Mouse (Mus musculus): Measurements from ENCODE around the gene Frmd4b.

Gene Frmd4b

DNA sequence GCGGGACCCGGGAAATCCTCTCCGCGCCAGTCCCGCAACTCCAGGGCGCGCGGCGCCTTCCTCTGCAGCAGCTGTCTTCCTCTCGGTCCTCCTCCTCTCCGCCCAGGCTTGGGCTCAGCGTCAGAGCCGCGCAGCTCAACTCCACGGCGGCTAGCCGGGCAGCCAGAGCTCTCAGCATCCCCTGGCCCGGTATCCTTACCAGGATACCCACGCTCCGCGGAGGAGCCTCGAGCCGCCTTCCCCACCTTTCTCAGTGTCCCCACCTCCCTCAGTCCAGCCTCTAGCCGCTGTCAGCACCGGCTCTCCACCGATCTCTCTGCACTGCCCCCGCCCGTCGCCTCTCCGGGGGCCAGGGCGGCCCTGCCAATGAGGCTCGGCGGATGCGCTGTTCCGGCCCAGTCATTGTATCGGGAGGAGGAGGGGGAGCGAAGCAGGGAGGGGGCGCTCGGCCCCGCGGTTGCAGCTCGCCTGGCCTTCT is at the start of gene Frmd4b:
TSS of gene Frmd4b (minus strand) at position 276 of the 478 bp plus-strand sequence.
- DNase-seq = no peak

DNA sequence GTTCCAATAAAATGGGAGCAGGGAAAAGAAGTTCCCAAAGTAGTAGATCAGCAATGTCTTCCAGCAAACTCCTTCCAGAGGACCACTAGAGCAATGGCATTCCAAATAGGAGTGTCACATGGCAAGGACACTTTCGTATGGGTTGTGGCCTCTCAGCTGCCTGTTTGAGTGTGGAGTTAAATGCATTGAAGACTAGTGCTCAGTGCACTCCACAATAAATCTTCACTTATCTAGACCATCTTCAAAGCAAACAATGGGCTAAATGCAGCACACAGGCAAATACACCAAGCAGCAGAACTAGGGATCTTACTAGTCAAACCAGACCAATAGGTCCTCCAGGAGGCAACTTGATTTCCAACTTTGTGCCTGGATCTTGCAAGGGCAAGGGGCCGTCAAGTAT is 49.1 kb upstream of the Frmd4b start:
- no peak for DNase-seq

DNA sequence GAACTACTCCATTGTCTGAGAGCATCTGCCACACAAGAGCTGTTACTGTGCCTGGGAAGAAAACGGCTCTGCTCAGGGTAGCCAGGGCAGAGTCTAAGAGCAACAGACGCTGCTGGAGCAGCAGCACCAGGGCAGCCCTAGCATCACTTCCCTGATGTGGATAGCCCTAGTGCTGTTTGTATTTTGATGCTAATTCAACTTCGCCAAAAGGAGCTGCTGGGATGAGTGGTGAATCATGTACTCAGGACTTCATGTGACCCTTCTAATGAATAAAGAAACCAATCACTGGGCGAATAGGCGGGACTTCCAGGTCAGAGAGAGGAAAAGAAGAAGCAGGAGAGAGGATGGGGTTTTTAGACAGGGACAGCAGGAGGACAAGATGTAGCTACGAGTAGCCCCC is 41.6 kb upstream of the Frmd4b start:
- no peak for DNase-seq

DNA sequence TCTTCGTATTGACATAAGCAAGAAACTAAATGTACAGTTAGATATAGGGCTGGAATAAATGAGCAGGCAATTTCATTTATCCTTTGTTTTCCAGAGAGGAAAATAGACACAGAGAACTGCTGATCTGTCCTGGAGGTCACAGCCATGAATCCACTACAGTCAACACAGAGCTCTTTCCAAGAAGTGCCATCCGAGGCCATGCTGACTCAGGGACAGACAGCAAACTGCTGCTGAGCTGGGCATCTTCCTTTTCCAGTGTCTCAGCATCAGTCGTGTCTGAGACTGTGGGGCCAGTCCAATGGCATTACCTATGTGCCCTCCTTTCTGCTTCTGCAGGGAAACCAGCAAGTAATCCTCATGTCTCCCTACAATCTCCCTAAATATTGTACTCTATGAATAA is 38.6 kb upstream of the Frmd4b start:
- DNase-seq = no peak

DNA sequence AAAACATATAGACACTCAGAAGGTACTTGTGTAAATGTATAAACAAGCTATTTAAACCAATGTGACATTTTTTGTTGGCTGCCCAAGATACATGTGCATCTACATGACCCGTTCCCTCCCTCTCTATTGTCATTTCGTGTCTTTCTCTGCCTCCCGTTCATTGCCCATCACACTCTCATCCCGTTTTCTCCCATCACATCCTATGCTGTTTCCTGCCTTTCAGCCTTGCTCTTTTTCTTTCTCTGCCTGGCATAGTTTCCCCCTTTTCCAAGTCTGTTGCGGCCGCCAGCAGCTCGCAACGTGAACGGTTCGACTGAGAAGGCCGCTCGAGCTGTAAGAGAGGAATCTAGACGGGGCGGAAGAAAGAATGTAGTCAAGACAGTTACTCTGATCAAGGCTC is 30.2 kb upstream of the Frmd4b start:
- no peak for DNase-seq

DNA sequence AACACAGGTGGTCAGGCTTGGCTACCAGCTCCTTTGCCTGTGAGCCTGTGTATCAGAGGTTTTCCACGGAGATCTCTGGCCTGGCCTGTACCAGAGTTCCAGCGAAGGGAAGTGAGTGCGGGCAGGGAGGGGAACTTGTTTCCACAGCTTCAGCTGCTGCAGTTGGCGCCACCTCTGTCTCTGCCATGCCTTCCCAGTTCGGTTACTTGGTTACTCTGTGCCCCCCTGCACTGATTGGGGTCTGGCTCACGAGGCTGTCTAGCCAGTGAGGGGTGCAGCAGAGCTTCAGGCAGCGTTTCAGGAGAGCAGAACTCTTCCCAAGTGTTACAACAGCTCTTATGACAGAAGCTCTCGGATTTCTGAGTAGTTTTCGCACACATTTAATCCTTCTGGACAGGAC is 6.0 kb upstream of the Frmd4b start:
- DNase-seq = no peak

DNA sequence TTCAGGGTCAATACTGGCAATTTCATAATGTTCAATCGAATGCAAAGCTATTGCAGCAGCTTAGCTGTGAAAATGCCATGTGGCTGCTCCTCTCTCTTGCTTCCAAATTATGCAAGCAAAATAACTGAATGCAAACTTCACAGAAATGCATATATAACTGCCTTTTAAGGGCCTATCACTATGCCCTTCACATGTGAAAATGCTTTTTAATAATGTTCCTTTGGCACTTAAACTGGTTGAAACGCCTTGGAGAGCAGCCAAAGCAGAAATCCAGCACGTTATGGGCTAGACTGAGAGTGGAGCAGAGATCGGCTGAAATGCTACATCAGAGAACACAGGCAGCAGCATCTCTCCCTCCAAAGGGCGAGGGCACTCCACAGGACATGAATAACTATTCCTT is 4.9 kb upstream of the Frmd4b start:
- DNase-seq = no peak

DNA sequence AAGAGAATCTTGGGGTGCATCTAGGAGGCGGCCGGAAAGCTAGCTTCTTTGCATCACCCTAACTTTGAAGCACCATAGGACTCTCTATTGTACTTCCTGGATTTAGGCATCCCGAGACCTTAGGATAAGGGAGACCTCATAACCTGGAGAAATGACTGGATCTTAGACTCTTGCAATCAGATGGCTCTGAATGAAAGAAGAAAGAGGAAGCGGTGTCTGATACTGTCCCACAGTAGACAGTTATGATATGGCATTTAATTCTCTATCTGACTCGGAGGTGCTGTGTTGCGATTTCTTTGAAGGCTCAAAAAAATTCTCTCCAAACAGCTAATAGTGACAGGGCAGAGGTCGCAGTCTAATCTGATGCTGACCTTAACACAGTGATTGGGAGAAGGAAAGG is 433 bp upstream of the Frmd4b start:
- DNase-seq = no peak

DNA sequence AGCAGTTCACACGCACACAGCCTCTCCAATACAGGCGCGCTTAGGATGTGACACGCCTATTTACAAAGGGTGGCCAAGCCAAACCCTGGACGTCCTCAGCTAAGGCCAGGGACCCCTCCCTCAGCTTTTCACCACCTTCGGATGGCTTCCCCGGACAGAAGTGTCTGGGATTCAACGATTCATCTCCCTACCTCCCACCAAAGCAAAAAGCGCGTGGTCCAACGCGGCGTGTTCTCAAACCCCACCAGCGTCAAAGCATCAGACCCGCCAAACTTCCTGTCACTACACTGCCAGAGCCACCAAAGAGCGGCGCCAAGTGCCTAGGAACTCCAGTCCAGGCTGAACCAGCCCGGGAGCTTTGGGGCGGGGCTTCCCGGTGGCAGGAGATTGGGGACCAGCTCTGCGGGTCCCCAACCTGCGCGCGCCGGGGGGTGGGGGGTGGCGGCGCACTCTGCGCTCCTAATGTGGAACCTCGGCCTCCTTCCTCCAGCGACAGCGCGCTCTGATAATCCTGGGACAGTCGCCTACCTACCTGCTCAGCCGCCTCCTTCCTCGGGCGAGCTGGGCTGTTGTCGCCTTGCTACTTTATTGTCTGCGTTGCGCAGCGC is 579 bp downstream of the Frmd4b start:
- DNase-seq = no peak

DNA sequence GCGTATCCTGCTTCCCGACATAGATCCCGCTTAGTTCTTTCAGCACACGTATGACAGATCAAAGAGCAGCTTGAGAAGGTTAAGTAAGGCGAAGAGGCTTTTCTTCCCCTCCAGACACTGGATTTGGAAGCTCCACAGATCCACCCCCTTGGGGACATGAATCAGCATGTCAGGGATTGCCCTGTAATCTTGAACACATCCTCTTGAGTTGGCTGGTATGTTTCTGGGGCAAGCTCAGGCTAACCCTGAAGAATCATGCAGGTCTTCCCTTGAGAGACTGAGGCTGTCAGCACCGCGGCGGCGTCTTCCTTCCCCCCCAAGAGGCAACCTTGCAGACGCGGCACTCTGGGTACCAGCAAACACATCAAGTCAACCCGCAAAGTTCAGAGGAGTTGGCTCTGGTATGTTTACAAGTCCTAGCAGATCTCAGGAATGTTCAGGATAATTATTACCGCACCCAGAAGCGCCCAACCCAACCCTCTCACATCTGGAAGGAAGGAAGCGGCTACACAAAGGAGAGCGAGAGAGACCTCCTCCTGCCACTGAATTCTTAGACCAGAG is 1.4 kb downstream of the Frmd4b start:
- no peak for DNase-seq

DNA sequence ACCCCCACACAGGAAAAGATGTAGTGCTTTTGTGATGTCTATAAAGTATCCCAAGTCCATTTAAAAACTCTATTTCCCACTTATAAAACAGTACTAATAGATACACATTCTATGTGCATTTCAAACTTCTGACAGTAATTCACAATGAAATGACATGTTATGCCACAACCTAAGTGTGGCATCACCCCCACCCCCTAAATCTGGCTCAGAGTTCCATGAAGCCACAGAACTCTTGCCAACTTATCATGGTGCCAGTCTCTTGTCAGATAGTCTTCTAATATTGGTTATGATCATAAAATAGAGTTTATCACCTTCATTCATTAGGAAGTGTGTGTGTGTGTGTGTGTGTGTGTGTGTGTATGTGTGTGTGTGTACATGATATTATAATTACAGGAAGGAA is 3.2 kb downstream of the Frmd4b start:
- DNase-seq = no peak

DNA sequence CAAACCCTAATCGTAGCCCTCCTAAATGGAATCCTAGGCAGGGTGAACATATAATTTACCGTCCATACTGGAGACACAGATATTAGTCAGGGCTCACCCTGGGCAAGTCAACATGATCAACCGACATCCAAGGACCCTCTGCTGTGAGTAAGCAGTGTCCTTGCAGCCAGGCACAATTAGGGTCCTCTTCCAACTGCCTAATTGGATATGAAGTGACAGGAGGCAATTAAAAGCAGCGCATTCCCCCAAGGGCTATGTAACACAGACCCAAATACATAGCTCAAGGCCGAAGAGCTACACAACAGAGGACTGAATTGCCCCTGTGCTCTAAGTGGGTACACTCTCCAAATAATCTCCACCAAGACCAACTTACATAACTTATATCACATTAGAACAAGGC is 4.5 kb downstream of the Frmd4b start:
- DNase-seq = no peak

DNA sequence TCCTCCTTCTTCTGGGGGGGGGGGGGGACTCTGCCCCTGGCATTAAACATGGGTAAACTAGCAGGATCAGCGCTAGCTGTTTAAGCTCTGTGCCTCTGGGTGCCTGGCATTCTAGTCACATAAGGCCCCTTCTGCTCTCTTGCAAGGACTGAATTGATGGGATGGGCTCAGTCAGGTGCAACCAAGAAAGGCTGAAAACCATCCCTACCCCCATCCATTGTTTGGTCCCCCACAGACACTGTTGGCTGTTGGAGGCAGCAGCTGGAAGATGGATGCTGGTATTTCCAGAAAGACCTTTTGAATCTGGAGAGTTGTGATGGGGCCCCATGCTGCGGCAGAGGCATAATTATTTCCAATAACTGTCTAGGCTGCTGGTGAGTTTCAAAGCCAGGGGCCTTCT is 7.3 kb downstream of the Frmd4b start:
- no peak for DNase-seq

DNA sequence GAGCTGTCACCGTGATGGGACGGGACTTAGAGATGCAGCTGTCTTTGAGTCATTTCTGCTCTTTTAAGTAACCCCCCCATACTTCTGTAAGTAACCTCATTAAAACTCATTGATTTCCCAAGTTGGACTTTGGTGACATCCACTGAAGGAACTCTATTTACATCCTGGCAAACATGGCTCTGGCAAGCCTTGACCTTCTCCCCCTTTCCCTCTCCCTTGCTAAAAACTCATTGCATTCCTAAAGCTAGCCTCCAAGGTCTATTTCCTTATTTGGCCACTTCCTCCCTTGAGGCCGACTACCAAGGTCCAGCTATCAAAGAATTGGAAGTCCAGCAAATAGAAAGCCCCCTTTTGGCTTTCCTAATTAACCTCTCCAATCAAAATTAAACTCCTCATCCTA is 9.7 kb downstream of the Frmd4b start:
- no peak for DNase-seq

DNA sequence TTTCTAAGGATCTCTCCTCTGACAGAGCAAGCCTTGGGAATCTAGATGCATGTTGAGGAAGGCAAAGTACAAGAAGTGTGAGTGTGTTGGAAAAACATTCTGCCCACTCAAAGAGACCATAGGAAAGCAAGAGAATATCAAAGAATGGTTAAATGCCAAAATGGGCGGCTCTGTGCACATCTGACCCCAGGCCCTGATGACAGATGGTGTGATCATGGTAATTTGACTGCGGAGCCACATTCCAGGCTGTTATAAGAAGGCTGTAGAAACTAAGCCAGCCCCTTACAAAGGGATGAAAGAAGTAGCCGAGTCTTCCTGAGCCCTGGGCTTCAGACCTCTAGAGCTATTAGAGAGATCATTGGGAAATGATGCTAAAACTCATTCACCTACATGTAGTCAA is 22.1 kb downstream of the Frmd4b start:
- no peak for DNase-seq

DNA sequence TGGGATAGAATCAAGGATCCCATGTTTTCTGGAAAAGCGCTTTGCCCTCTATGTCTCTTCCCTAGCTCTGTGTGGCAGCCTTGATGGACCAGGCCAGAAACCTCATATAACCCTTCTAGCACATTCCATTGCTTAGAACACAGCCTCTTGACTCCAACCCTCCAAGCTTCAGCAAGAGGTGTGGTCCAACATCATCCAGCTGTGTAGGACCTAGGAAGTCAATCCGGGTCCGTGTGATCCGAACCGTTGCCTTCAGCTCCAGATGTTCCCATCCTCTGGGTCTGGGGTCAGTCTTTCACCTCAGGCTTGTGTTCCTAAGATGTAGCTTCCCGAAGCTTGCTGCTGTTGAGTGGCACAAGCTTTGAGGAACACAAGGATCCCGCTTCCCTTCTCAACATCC is 22.8 kb downstream of the Frmd4b start:
- DNase-seq = no peak

DNA sequence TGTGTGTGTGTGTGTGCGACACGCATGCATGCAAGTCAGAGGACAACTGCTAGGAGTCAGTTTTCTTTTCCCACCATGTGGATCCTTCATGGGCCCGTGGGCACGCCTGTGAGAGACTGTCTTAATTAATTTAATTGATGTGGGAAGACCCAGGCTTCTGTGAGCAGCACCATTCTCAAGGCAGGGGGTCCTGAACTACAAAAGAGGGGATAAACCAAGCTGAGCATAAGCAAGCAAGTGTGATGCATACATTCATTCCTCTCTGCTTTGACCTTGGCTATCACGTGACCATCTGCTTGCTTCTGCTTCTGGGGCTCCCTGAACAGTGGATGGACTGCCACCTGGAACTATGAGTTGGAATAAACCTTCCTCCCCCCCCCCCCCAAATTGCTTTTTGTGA is 27.1 kb downstream of the Frmd4b start:
- no peak for DNase-seq

DNA sequence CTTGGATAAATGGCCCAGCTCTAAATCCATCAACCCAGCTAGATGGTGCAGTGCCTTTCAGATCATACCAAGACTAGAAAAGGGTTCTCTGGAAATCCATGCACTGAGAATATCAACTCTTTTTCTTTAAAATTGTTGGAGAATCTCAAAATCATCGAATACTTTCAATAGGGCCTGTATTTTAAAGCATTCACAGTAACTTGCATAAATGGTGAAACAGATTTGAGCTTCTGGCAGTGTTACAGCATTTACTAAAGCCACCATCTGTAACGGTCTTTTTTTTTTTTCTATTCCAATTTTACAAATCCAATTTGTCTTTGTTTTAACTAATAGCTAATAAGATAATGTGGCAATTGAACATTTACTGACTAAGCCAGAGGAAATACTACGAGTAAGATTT is 27.8 kb downstream of the Frmd4b start:
- DNase-seq = no peak

DNA sequence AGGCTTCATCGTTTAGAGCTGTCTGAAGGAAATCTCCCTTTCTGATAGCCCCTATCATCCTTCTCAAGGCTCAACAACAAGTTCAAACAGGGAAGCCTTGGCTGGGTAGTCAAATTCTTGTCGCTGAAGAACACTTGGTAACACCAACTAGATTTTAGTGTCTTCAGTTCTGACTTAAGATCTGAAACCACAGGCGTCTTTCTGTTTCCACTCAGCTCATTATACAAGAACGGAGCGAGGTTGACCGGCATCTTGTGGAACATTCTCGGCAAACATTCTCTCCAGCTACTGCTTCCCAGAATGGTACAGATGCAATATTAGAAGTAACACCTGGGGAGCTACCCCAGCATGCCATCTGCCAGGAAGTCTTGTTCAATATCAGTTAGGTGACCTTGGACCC is 28.3 kb downstream of the Frmd4b start:
- DNase-seq = no peak

DNA sequence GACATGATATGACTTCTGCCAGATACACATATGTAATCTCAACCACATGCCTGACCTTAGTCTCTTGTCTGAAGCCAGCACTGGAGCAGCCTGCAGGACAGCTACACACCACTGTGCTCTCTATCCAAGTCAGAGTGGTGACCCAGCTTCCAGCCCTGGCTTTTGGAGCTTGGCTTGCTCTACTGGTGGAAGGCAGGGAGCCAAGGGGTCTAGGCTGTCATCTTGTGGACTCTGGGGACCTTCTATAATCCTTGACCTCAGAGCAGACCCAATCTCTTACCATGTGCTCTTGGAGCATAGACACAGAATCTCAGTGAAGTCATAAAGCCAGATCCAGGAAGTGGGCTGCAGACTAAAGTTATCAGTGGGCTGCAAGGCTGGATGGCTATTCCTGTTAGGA is 30.7 kb downstream of the Frmd4b start:
- no peak for DNase-seq

DNA sequence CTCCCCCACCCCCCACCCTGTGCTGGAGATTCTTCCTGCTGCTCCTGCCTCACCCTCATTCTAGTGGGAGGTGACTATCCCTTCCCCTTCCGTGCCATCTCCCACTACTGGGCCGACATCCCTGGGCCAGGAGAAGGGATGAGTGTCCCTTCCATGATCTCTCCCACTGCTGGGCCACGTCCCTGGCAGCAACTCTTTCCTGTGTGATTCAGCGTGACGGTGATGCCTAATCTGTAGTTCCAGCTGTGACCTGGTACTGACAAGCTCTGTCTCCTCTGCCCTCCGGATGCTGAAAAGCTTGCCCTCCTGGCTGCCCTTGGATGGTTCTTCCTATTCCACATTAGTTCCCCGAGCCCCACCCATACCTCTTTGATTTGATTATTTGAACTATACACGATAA is 31.3 kb downstream of the Frmd4b start:
- DNase-seq = no peak

DNA sequence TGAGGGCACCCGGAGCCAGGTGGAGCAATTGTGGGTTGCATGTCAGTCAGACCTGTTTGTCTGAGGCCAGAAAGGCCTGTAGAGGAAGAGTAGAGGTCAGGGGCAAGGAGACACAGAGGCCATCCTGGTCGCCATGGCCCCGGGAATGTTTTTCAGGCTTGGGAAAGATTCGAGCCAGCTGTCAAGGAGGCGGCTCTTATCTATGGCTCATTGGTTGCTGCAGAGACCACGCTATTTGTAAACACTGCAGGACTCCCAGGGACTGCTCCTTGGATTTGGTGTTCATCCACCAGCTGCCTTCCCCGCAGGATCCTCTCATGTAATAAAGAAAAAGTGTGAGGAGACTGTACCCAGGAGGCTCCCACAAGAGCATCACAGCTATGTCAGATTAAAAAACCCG is 34.6 kb downstream of the Frmd4b start:
- no peak for DNase-seq

DNA sequence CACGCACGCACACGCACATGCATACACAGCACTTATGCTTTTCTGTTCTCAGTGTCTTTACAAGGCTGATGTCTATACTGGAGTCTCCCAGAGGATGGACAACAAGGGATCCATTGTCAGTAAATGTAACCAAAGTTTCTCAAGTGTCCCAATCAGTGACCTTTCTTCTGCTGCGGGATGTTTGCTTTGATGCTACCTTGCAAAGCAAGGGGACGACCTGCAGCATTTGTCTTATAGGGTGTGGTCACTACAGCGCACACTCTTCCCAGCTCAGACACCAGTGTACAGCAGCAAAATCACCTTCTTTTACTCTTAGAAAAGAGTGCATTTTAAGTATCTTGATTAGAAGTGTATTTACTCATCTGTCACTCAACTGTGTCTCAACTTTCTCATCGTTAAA is 35.4 kb downstream of the Frmd4b start:
- DNase-seq = no peak

DNA sequence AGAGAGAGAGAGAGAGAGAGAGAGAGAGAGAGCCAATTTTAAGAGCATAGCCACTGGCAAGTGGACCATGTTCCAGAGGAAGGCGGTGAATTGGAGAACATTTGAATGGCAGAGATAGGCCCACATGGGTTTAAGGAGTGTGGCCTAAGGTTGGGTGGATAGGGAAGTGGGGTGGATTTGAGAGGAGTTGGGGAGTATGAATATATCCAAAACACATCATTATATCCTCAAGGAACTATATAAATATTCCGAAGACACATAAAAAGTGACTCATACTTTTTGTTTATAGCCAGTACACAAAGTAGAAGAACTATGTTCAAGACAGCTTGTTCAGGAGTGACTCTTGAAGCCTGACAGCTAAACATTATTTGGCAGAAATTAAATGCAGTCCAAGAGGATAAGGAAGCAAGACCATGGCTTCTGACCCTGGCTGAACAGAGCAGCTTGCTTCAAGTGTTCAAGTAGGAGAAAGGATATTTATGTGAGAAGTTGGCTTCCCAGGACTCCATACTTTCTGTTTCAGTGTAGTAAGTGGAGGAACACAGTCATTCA is 36.8 kb downstream of the Frmd4b start:
- DNase-seq = no peak

DNA sequence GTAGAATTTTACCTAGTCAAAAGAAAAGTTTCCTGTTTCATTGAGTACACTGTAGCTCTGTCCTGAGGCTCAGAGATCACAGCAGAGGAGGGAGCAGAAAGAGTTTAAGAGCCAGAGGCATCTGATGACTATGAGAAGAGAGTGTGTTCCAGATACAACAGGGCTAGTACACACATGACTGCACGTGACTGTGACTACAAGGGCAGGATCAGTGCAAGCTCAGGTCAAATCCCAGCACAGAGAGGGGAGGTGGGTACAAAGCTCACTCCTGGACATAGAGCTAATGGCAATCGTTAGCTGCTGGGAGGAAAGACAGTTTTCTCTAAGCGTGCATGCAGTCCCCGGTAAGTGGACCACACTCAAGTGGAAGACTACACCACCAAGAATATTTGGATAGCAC is 37.6 kb downstream of the Frmd4b start:
- DNase-seq = no peak

All from thymus, postnatal 25 days (tissue).